Mouse (Mus musculus) neural tube, embryonic 15.5 days (tissue): ENCODE measurements around the gene Bach2. TPM values are rescaled to one million over a fixed set of nuclear protein-coding genes. Genes with fewer than 3 reads are reported as not detected.
A peak's percentile ranks its signal among the peaks of the same experiment; 100 is the strongest.

ENCODE experiments used
- ATAC-seq: fragments of 200-750 bp; cut with Nextera tagmentation; 2 replicates; pipeline ENCODE4 v1.8.0; 2017; ENCODE audit warnings: mild to moderate bottlenecking, moderate TSS enrichment, moderate library complexity; ENCODE audit not compliant: low FRiP score
- H3K27ac ChIP-seq: fragments of 300-500 bp; sonication (generic); replicated peaks from 2 replicates; pipeline ENCODE4 v1.5.1; 2015; ENCODE audit warnings: mild to moderate bottlenecking, inconsistent platforms
- H3K27me3 ChIP-seq: fragments of 300-500 bp; sonication (generic); replicated peaks from 2 replicates; pipeline ENCODE4 v1.6.1; 2015; ENCODE audit warnings: inconsistent platforms
- H3K36me3 ChIP-seq: fragments of 300-500 bp; sonication (generic); 2 replicates; pipeline ENCODE4 v1.6.1; 2015; ENCODE audit warnings: inconsistent platforms
- H3K4me1 ChIP-seq: fragments of 300-500 bp; sonication (generic); 2 replicates; pipeline ENCODE4 v1.6.1; 2015; ENCODE audit warnings: inconsistent platforms
- H3K4me2 ChIP-seq: fragments of 300-500 bp; sonication (generic); 2 replicates; pipeline ENCODE4 v1.6.1; 2015; ENCODE audit warnings: inconsistent platforms, mild to moderate bottlenecking, moderate library complexity
- H3K4me3 ChIP-seq: fragments of 300-500 bp; sonication (generic); replicated peaks from 2 replicates; pipeline ENCODE4 v1.5.1; 2015; ENCODE audit warnings: mild to moderate bottlenecking, inconsistent platforms
- H3K9ac ChIP-seq: fragments of 300-500 bp; sonication (generic); replicated peaks from 2 replicates; pipeline ENCODE4 v1.6.1; 2015; ENCODE audit warnings: mild to moderate bottlenecking, inconsistent platforms
- H3K9me3 ChIP-seq: fragments of 300-500 bp; sonication (generic); replicated peaks from 2 replicates; pipeline ENCODE4 v1.6.1; 2016; ENCODE audit warnings: inconsistent platforms
- WGBS: fragments of 180-500 bp; shearing (Covaris S2); methylation state at CpG from one replicate; pipeline ENCODE4 v1.1.7; 2015; ENCODE audit warnings: mixed read lengths; 5-methylcytosine and 5-hydroxymethylcytosine counted together
- polyA plus RNA-seq: library from polyadenylated mRNA; unstranded; fragments of >200 nt; fragmentation: Nextera tagmentation; extraction: Ambion mirVana; gene quantifications from 2 replicates; pipeline ENCODE4 v1.2.1, GENCODE M21; 2015

The Bach2 gene
- polyA plus RNA-seq, 1 experiment from 2014 or later: 24.3 TPM

- Histone ChIP-seq H3K27ac (peak overlapping the region; percentile 86), H3K4me3 (no peak overlapping the region), H3K36me3 (no peaks in the 10 kb centered on the region), H3K9me3 (no peaks in the 10 kb centered on the region), H3K27me3 (no peaks in the 10 kb centered on the region), H3K9ac (no peak overlapping the region), H3K4me2 (peak overlapping the region; percentile 42), H3K4me1 (peaks cover 56% of the 10 kb centered on the region)
- ATAC-seq: peak; percentile 36; the same call in 1 of the 2 replicates
- WGBS: 15% methylated on average over 6 of the region's 6 CpGs
Observed at GRCm38 (mm10) chr4:32304221-32304703, 65.7 kb downstream of the Bach2 start.

DNA sequence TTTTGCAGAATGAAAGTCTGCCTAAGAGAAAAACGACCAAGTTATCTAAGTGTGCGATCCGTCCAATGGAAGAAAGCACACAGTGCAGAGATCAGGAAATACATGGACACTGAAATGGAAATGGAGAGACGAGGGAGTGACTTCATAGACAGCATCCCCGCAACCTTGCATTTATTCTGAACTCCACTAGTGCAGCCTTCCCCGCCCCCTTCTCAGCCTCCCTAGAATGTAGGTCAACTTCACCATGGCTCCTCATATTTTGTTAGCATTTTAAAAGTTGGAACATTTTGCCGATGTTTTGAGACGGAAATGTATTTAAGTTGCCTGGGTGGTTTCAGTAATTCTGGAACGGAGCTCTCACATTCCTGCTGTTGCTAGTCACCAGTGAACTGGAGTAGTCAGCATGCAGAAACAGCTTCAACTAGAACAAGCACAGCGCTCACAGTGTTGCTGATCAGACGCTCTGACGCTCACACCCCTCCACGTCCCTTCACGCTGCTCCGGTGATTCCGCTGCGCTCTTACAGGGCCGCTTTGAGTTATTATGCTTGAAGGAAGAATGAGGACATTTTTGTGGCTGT, 66.5 kb downstream of the Bach2 start:
- 35% methylated on average over 18 of the region's 18 CpGs for WGBS
- no peak for ATAC-seq
- Histone ChIP-seq H3K9me3 (no peaks in the 10 kb centered on the region), H3K9ac (no peak overlapping the region), H3K36me3 (no peaks in the 10 kb centered on the region), H3K4me3 (no peak overlapping the region), H3K27ac (peak overlapping the region; percentile 86), H3K4me1 (peaks cover 53% of the 10 kb centered on the region), H3K27me3 (no peaks in the 10 kb centered on the region), H3K4me2 (peak overlapping the region; percentile 42)

GRCm38 (mm10) chr4:32305683-32306082, 67.1 kb downstream of the Bach2 start:
- H3K4me1 ChIP-seq: peaks cover 53% of the 10 kb centered on the region
- no peaks in the 10 kb centered on the region for H3K36me3 ChIP-seq
- no peaks in the 10 kb centered on the region for H3K27me3 ChIP-seq
- H3K4me3 ChIP-seq: no peak overlapping the region
- no peak overlapping the region for H3K9ac ChIP-seq
- 53% methylated on average over 6 of the region's 6 CpGs for WGBS
- ATAC-seq: no peak
- no peaks in the 10 kb centered on the region for H3K9me3 ChIP-seq
- 0 out of 2 replicates have a peak overlapping the region, but pooled peaks have one; percentile 86 for H3K27ac ChIP-seq
- H3K4me2 ChIP-seq: peak overlapping the region; percentile 42

- WGBS: 59% methylated on average over 3 of the region's 3 CpGs
- H3K9ac ChIP-seq: no peak overlapping the region
- peaks cover 52% of the 10 kb centered on the region for H3K4me1 ChIP-seq
- H3K27ac ChIP-seq: peak overlapping the region; percentile 42; the same call in 1 of the 2 replicates
- no peak overlapping the region for H3K4me2 ChIP-seq
- no peaks in the 10 kb centered on the region for H3K9me3 ChIP-seq
- H3K36me3 ChIP-seq: no peaks in the 10 kb centered on the region
- no peaks in the 10 kb centered on the region for H3K27me3 ChIP-seq
- H3K4me3 ChIP-seq: no peak overlapping the region
- ATAC-seq: no peak
Observed at GRCm38 (mm10) chr4:32306169-32306792, 67.7 kb downstream of the Bach2 start.

GRCm38 (mm10) chr4:32307215-32307614, 68.6 kb downstream of the Bach2 start:
- whole genome bisulfite sequencing: 80% methylated on average over 5 of the region's 5 CpGs
- no peak overlapping the region for H3K4me2 ChIP-seq

GRCm38 (mm10) chr4:32312171-32312946, 73.8 kb downstream of the Bach2 start:
- H3K4me2 ChIP-seq: no peak overlapping the region
- no peaks in the 10 kb centered on the region for H3K9me3 ChIP-seq
- H3K9ac ChIP-seq: no peak overlapping the region
- H3K4me3 ChIP-seq: no peak overlapping the region
- H3K27ac ChIP-seq: no peak overlapping the region; the same call in 1 of the 2 replicates
- H3K27me3 ChIP-seq: no peaks in the 10 kb centered on the region
- peaks cover 5% of the 10 kb centered on the region; the same call in 1 of the 2 replicates for H3K36me3 ChIP-seq
- no peak for ATAC-seq
- H3K4me1 ChIP-seq: peaks cover 25% of the 10 kb centered on the region
- 57% methylated on average over 10 of the region's 10 CpGs for WGBS

More at GRCm38 (mm10) chr4:32307215-32307614, 68.6 kb downstream of the Bach2 start:
- Histone ChIP-seq H3K27ac (no peak overlapping the region), H3K9me3 (no peaks in the 10 kb centered on the region), H3K4me1 (peaks cover 51% of the 10 kb centered on the region), H3K36me3 (no peaks in the 10 kb centered on the region), H3K9ac (no peak overlapping the region), H3K27me3 (no peaks in the 10 kb centered on the region), H3K4me3 (no peak overlapping the region)
- ATAC-seq: no peak

DNA sequence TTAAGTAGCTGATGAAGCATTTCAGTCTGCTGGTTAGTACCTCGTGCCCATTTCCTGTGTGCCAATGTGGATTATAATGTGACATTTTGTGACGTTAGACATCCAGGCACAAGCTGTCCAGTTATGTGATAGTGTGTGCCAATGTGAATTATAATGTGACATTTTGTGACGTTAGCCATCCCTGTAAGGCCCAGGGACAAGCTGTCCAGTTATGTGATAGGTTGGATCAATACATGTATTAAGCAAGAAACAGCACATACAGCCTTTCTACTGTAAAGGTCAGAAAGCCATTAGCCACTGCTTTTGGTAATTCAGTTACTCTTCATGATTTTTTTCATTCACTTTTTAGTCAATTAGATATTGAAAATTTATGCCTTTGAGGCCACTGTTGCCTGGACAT, 76.3 kb downstream of the Bach2 start:
- WGBS: 75% methylated on average over 3 of the region's 3 CpGs
- Histone ChIP-seq H3K27ac (no peak overlapping the region), H3K4me1 (peaks cover 25% of the 10 kb centered on the region)

GRCm38 (mm10) chr4:32318608-32319007, 80.0 kb downstream of the Bach2 start:
- Histone ChIP-seq H3K9ac (no peak overlapping the region), H3K36me3 (peaks cover 15% of the 10 kb centered on the region; the same call in 1 of the 2 replicates), H3K4me2 (no peak overlapping the region), H3K27ac (no peak overlapping the region), H3K4me1 (peaks cover 16% of the 10 kb centered on the region), H3K27me3 (no peaks in the 10 kb centered on the region), H3K4me3 (no peak overlapping the region), H3K9me3 (no peaks in the 10 kb centered on the region)
- ATAC-seq: no peak
- 86% methylated on average over 1 of the region's 1 CpGs for WGBS

More for the DNA sequence above, 76.3 kb downstream of the Bach2 start:
- Histone ChIP-seq H3K4me2 (no peak overlapping the region), H3K9me3 (no peaks in the 10 kb centered on the region), H3K9ac (no peak overlapping the region), H3K36me3 (peaks cover 15% of the 10 kb centered on the region; the same call in 1 of the 2 replicates), H3K4me3 (no peak overlapping the region), H3K27me3 (no peaks in the 10 kb centered on the region)
- no peak for ATAC-seq

- peaks cover 15% of the 10 kb centered on the region; the same call in 1 of the 2 replicates for H3K36me3 ChIP-seq
- H3K4me1 ChIP-seq: peaks cover 11% of the 10 kb centered on the region
- H3K9ac ChIP-seq: no peak overlapping the region
- H3K27me3 ChIP-seq: no peaks in the 10 kb centered on the region
- no peak overlapping the region for H3K4me2 ChIP-seq
- no peaks in the 10 kb centered on the region for H3K9me3 ChIP-seq
- no peak overlapping the region for H3K4me3 ChIP-seq
- WGBS: 85% methylated on average over 3 of the region's 3 CpGs
- no peak for ATAC-seq
- H3K27ac ChIP-seq: no peak overlapping the region
Observed at GRCm38 (mm10) chr4:32319327-32319726, 80.7 kb downstream of the Bach2 start.

DNA sequence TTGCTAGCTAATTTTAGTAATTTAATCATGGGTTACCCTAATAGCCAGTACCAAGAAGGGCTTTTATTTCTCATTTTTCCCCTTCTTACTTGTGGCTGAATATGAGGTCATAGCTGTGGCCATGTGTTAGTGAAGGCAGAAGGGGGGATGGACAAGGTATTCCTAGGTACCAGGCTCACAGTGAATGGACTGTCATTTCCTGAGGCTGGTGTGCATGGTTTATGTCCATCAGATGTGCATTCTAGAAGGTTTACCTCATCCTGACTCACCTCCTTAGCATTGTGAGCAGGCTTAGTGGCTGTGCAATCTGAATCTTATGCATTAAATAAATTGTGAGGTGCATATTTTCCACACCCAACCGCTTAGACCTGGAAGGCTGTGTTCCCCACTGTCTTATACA, 81.4 kb downstream of the Bach2 start:
- peaks cover 13% of the 10 kb centered on the region for H3K4me1 ChIP-seq
- H3K9me3 ChIP-seq: no peaks in the 10 kb centered on the region
- H3K4me2 ChIP-seq: no peak overlapping the region
- H3K4me3 ChIP-seq: no peak overlapping the region
- H3K27me3 ChIP-seq: no peaks in the 10 kb centered on the region
- no peak overlapping the region for H3K9ac ChIP-seq
- peaks cover 15% of the 10 kb centered on the region; the same call in 1 of the 2 replicates for H3K36me3 ChIP-seq
- no peak for ATAC-seq
- H3K27ac ChIP-seq: no peak overlapping the region
- WGBS: 94% methylated on average over 1 of the region's 1 CpGs

DNA sequence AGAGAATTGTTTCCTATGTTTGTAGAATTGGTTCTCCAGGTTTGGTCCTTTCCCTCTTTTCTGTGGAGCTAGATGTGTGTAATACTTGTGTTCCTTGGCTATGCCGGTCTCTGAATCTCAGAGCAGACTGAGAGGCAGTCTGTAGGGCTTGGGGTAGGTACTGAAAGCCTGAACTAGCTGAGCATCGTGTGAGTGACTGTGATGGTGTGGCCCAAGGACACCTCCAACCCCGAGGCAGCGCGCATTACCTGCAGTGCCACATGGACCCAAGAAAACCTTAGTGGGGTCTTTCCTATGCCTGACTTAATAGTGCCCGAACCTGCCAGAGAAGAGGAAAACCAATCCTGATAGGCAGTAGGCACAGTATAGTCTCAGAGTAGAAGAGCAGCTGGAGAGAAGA, 85.5 kb downstream of the Bach2 start:
- H3K27me3 ChIP-seq: no peaks in the 10 kb centered on the region
- WGBS: 95% methylated on average over 6 of the region's 6 CpGs
- H3K4me1 ChIP-seq: peaks cover 50% of the 10 kb centered on the region

More for the DNA sequence above, 85.5 kb downstream of the Bach2 start:
- Histone ChIP-seq H3K4me3 (no peak overlapping the region), H3K27ac (no peak overlapping the region), H3K9me3 (no peaks in the 10 kb centered on the region), H3K9ac (no peak overlapping the region), H3K36me3 (no peaks in the 10 kb centered on the region), H3K4me2 (no peak overlapping the region)
- no peak for ATAC-seq
